Mouse (Mus musculus) olfactory bulb, adult 2 months (tissue): ENCODE results near the gene Lama1. TPM values are rescaled to one million over a fixed set of nuclear protein-coding genes. Genes with fewer than 3 reads are reported as not detected.
"Not testable (repeated sequence)": the region's sequence is repeated elsewhere in the genome, so short reads cannot be mapped to it uniquely, and the experiment has no call there.

Experiments used
- H3K27ac ChIP-seq: fragments of 200-500 bp; 2 replicates; pipeline ENCODE4 v1.5.1; 2012; ENCODE audit warnings: low read depth, low read length; ENCODE audit not compliant: insufficient read depth
- H3K4me1 ChIP-seq: fragments of 200-500 bp; 2 replicates; pipeline ENCODE4 v1.6.1; 2012; ENCODE audit warnings: low read length; ENCODE audit not compliant: control insufficient read depth, insufficient read depth
- H3K4me3 ChIP-seq: fragments of 200-500 bp; 2 replicates; pipeline ENCODE4 v1.5.1; 2012; ENCODE audit warnings: mild to moderate bottlenecking, low read depth, low read length, moderate library complexity; ENCODE audit not compliant: insufficient read depth
- CTCF ChIP-seq: fragments of 200-500 bp; IDR thresholded peaks from 2 replicates; pipeline ENCODE4 v1.5.1; 2012; ENCODE audit warnings: low read depth, mild to moderate bottlenecking, low read length, moderate library complexity; ENCODE audit not compliant: insufficient read depth
- POLR2A ChIP-seq: fragments of 200-500 bp; IDR thresholded peaks from 2 replicates; pipeline ENCODE4 v1.6.1; 2012; ENCODE audit warnings: mild to moderate bottlenecking, low read depth, low read length, moderate library complexity; ENCODE audit not compliant: insufficient read depth
- WGBS: fragments of 180-500 bp; shearing (Covaris S2); methylation state at CpG from one replicate; pipeline ENCODE4 v1.1.7; 2018; 5-methylcytosine and 5-hydroxymethylcytosine counted together
- polyA plus RNA-seq: library from polyadenylated mRNA; stranded (reverse); fragments of >200 nt; gene quantifications from 2 replicates; pipeline ENCODE4 v1.2.4, GENCODE M21; 2012; ENCODE audit warnings: low replicate concordance; ENCODE audit not compliant: missing spikeins, insufficient read depth, insufficient read length

Gene Lama1
- polyA plus RNA-seq, 1 experiment: not detected

DNA sequence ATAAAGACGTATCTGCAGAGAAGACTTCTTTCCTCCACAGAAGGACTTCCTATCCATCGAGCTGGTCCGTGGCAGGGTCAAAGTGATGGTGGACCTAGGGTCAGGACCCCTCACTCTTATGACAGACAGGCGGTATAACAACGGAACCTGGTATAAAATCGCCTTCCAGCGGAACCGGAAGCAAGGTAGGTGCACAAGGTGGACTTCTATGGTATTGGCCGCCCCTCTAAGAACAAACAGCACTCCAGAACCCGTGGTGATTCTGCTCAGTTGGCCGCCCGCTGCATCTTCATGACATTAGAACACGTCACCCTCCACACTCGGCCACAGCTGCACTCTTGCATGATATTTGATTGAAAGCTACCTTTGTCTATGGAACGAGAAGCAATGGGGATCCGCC lies 112.1 kb downstream of the Lama1 start:
- no peaks in the 10 kb centered on the region for H3K4me1 ChIP-seq
- no peak for TF ChIP-seq CTCF
- TF ChIP-seq POLR2A: no peak
- no peak overlapping the region for H3K27ac ChIP-seq
- 86% methylated on average over 16 of the region's 16 CpGs for WGBS
- no peak overlapping the region for H3K4me3 ChIP-seq

DNA sequence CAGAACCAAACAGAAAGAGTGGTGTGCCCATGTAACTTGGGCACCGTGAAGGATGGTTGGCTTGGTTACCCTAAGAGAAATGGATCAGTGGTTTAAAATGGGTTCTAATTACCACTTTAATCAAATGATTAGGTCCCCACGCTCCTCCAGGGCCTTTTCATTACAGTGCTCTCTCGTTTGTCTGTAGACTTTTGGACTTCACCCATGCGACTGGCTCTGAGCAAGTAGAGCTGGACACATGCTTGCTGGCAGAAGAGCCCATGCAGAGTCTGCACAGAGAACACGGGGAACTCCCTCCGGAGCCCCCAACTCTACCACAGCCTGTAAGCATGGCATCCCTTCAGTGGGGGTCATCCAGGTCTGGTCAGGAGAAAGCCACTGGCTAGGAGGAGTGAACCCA lies 116.6 kb downstream of the Lama1 start:
- no peak overlapping the region for H3K27ac ChIP-seq
- no peak overlapping the region for H3K4me3 ChIP-seq
- no peaks in the 10 kb centered on the region for H3K4me1 ChIP-seq
- TF ChIP-seq POLR2A: no peak
- TF ChIP-seq CTCF: no peak
- whole genome bisulfite sequencing: 59% methylated on average over 6 of the region's 6 CpGs

DNA sequence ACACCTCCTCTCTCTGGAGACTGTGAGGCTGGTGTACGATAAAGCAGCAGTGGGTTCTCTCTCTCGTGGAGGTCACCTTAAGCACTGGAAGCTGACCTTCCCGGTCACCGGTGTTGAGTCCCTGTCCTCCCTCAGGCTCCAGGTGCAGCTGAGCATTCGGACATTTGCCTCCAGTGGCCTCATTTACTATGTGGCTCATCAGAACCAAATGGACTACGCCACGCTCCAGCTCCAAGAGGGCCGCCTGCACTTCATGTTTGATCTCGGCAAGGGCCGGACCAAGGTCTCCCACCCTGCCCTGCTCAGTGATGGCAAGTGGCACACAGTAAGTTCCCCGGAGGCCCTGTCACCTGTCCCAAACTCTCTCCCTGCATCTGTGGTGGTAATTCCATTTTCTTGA lies 118.7 kb downstream of the Lama1 start:
- no peak overlapping the region for H3K4me3 ChIP-seq
- TF ChIP-seq CTCF (no peak), POLR2A (no peak)
- no peaks in the 10 kb centered on the region for H3K4me1 ChIP-seq
- WGBS: 95% methylated on average over 11 of the region's 11 CpGs
- H3K27ac ChIP-seq: no peak overlapping the region

DNA sequence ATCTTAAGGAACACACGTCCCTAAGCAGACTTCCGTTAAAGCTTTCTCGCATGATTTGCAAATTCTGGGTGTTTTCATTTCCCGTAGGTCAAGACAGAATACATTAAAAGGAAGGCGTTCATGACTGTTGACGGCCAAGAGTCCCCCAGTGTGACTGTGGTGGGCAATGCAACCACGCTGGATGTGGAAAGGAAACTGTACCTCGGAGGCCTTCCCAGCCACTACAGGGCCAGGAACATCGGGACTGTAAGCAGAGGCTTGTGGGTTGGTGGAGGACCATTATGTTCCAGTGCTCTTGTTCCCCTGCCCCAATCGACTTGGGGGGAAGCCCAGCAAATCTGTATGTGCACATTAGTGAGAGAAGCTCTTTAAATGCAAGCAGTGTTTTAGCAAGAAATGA lies 119.9 kb downstream of the Lama1 start:
- Histone ChIP-seq H3K4me3 (no peak overlapping the region), H3K27ac (no peak overlapping the region), H3K4me1 (no peaks in the 10 kb centered on the region)
- 96% methylated on average over 10 of the region's 10 CpGs for WGBS
- TF ChIP-seq POLR2A: no peak
- no peak for TF ChIP-seq CTCF

DNA sequence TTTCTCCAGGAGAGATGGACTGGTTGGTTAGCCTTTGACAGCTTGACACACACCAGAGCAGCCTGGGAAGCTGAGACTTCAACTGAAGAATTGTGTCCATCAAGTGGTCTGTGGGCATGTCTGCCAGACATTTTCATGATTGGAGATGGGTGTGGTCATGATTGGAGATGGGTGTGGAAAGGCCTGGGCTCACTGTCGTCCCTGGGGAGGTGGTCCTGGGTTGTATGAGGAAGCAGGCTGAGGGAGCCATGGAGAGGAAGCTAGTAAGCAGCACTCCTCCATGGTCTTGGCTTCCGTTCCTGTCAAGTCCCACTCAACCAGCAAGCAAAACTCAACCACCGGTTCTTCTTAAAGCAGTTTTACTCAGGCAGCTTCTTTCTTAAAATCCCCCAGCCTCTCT lies 130.4 kb downstream of the Lama1 start:
- Histone ChIP-seq H3K4me1 (no peaks in the 10 kb centered on the region), H3K4me3 (no peak overlapping the region), H3K27ac (no peak overlapping the region)
- no peak for TF ChIP-seq CTCF
- TF ChIP-seq POLR2A: no peak
- WGBS: 97% methylated on average over 3 of the region's 3 CpGs

DNA sequence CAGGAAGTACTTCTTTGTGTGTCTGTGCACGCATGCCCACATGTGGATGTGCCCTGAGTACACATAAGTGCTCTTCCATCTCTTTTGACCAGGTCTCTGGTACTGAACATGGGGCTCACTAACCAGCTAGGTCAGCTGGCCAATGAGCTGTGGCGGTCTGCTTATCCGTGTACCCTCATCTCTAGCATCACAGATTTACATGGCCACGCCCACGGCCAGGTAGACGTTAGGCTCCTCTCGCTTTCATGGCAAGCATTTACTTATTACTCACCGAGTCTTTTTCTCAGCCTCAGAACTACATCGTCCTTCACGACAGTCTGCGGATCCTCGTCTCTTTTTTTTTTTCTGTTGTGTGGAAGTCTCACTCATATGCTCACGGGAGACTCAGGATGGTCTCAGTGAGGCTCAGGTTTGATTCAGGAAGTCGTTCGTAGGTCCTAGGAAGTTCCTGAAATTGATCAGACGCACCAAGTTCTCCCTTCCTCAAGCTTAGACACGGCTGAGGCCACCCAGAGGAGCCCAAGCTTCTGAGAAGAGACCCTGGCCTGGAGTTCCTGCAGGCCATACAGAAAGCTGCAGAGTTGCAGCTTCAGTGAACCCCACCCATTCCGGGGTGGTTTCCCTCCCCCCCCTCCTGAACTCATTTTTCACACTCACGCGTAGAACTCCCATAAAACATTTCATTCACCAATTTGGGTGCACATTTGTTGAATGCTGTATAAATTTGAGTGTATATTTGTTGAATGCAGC lies 139.3 kb downstream of the Lama1 start:
- Histone ChIP-seq H3K4me1 (no peaks in the 10 kb centered on the region), H3K27ac (no peak overlapping the region), H3K4me3 (no peak overlapping the region)
- TF ChIP-seq POLR2A: no peak
- no peak for TF ChIP-seq CTCF
- WGBS: 96% methylated on average over 20 of the region's 20 CpGs

DNA sequence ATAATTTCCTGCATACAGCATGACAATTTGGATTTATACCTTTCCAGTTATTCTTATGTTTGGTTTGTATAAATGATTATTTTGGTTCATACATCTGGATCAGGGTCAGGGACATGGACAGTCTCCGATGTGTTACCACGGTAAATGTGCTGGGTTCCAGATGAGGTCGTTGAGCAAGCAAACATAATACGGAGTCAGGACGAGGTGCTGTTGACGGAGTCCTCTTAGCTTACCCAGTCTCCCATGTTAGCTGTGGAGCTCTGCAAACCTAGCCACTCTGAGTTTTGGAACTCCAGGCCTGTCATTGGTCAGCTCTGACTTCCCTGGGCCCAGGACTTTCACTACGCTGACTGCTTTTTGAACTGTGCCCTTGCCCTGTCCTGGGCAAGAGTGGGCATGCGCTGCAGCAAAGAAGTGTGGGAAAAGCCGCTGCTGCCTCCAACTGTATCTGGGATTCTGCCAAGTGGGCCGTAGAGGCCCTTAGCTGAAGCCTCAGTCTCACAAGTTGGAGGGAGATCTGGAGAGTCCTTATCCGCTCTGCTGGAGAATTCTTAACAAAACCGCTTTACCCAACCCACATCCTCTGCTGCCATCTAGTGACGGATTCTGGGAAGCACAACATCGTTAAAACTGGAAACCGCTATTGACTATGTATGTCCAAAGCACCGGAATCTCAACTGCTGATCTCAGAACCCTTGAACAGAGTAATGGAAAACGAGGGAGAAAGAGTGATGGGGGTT lies 140.5 kb downstream of the Lama1 start:
- H3K4me3 ChIP-seq: no peak overlapping the region
- H3K27ac ChIP-seq: no peak overlapping the region
- WGBS: 45% methylated on average over 17 of the region's 17 CpGs
- H3K4me1 ChIP-seq: no peaks in the 10 kb centered on the region
- TF ChIP-seq CTCF (no peak), POLR2A (no peak)

DNA sequence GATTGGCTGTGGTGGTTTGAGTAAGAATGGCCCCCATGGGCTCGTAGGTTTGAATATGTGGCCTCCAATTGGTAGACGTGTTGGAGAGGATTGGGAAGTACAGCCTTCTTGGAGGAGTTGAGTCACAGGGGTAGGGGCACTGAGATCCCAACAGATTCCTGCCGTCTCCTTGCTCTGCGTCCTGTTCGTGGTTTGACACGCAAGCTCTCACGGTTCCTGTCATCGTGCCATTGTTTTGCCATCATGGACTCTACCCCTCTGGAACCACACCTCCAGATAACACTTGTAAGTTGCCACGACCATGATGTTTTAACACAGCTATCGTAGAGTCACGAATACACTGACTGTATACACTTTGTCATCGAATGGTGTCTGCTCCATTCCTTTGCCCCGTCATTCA lies 141.9 kb downstream of the Lama1 start:
- TF ChIP-seq CTCF (no peak), POLR2A (no peak)
- Histone ChIP-seq H3K4me1 (no peaks in the 10 kb centered on the region), H3K27ac (no peak overlapping the region), H3K4me3 (no peak overlapping the region)
- WGBS: 83% methylated on average over 13 of the region's 13 CpGs

DNA sequence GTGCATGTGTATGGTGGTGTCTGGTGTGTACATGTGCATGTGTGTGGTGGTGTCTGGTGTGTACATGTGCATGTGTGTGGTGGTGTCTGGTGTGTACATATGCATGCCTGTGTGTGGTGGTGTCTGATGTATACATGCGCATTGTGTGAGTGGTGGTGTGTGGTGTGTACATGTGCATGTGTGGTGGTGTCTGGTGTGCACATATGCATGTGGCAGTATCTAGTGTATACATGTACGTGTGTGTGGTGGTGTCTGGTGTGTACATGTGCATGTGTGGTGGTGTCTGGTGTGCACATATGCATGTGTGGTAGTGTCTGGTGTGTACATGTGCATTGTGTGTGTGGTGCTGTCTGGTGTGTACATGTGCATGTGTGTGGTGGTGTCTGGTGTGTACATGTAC lies 144.4 kb downstream of the Lama1 start:
- 94% methylated on average over 2 of the region's 2 CpGs for WGBS
- not testable (repeated sequence) for H3K27ac ChIP-seq, H3K4me1 ChIP-seq, H3K4me3 ChIP-seq
